In genomic region chr1:86610954-86611353, GRCm38 (mm10) we compare ENCODE assay signal across 27 mouse cellular contexts. TPM values are rescaled to one million over a fixed set of nuclear protein-coding genes. Genes with fewer than 3 reads are reported as not detected.
A peak's percentile ranks its signal among the peaks of the same experiment; 100 is the strongest.
DNase-seq lines count a peak whose midpoint lies in the region; ATAC-seq and TF ChIP-seq lines count a peak whose summit lies in the region.
"Had no signal": no experiment of that assay in that cellular context is flagged by ENCODE, and none has a peak within 500 bp of the region (broad histone marks: within the 10 kb centered on the region; RNA-seq: fewer than 3 reads in every experiment).

No protein-coding gene starts in this region.

- peak; percentile 58 for ATAC-seq in liver, embryonic 11.5 days (replicated peaks; ENCODE audit: low FRiP score)
- ATAC-seq in liver, embryonic 14.5 days (ENCODE audit: insufficient read depth), result peak; percentile 53
- peak; percentile 96 for ATAC-seq in liver, postnatal 0 days
- ATAC-seq in neural tube, embryonic 15.5 days (ENCODE audit: low FRiP score), result no peak
- ATAC-seq in forebrain, postnatal 0 days, result no peak
- ATAC-seq: activated CD4-positive, CD25-positive, alpha-beta regulatory T cell, adult 4 months; forebrain, embryonic 13.5 days; hindbrain, postnatal 0 days; inflammation-experienced regulatory T-cells, adult 6 months had no signal

- H3K4me1 ChIP-seq in liver, embryonic 11.5 days (replicated peaks; ENCODE audit: control insufficient read depth, insufficient read depth, low read length), result no peaks in the 10 kb centered on the region
- no peaks in the 10 kb centered on the region for H3K4me1 ChIP-seq in liver, embryonic 14.5 days (replicated peaks; ENCODE audit: control insufficient read depth in 2 of 2, insufficient read depth in 2 of 2, low read length in 1 of 2)
- H3K4me1 ChIP-seq in liver, postnatal 0 days (ENCODE audit: insufficient read depth), result 0 out of 2 replicates have a peak, but pooled peaks cover 2% of the 10 kb centered on the region
- no peaks in the 10 kb centered on the region for H3K4me1 ChIP-seq in neural tube, embryonic 15.5 days
- H3K4me1 ChIP-seq in forebrain, postnatal 0 days (ENCODE audit: insufficient read depth), result no peaks in the 10 kb centered on the region
- H3K4me1 ChIP-seq: forebrain, embryonic 10.5 days; forebrain, embryonic 13.5 days; heart, embryonic 10.5 days; heart, embryonic 13.5 days had no signal

- no peak overlapping the region for H3K9ac ChIP-seq in liver, embryonic 11.5 days (ENCODE audit: low read depth, low read length)
- H3K9ac ChIP-seq in liver, embryonic 14.5 days (replicated peaks), result no peak overlapping the region
- no peak overlapping the region for H3K9ac ChIP-seq in liver, postnatal 0 days (replicated peaks)
- H3K9ac ChIP-seq in neural tube, embryonic 15.5 days (replicated peaks), result no peak overlapping the region
- H3K9ac ChIP-seq in forebrain, postnatal 0 days, result no peak overlapping the region
- H3K9ac ChIP-seq: forebrain, embryonic 13.5 days; heart, embryonic 13.5 days; hindbrain, embryonic 14.5 days had no signal

- TF ChIP-seq CTCF in liver, embryonic 14.5 days (IDR thresholded peaks at IDR 0.05; ENCODE audit: low read depth), result no peak
- no peak for TF ChIP-seq CTCF in liver, postnatal 0 days (IDR thresholded peaks at IDR 0.05; ENCODE audit: low read depth)
- no peak for TF ChIP-seq CTCF in forebrain, postnatal 0 days (IDR thresholded peaks at IDR 0.05; ENCODE audit: low read depth)

- 66% methylated on average over 1 of the region's 1 CpGs for WGBS in liver, embryonic 11.5 days
- 47% methylated on average over 1 of the region's 1 CpGs for WGBS in liver, embryonic 14.5 days (ENCODE audit: insufficient replicate concordance)
- WGBS in liver, postnatal 0 days (ENCODE audit: insufficient replicate concordance), result 56% methylated on average over 1 of the region's 1 CpGs
- 78% methylated on average over 1 of the region's 1 CpGs for WGBS in neural tube, embryonic 15.5 days
- 83% methylated on average over 1 of the region's 1 CpGs for WGBS in forebrain, postnatal 0 days

- no peaks in the 10 kb centered on the region for H3K27me3 ChIP-seq in liver, embryonic 11.5 days (replicated peaks; ENCODE audit: control insufficient read depth, insufficient read depth, low read length)
- no peaks in the 10 kb centered on the region for H3K27me3 ChIP-seq in liver, embryonic 14.5 days (ENCODE audit: control insufficient read depth, insufficient read depth, low read length)
- H3K27me3 ChIP-seq in liver, postnatal 0 days (ENCODE audit: insufficient read depth, low read length), result no peaks in the 10 kb centered on the region
- H3K27me3 ChIP-seq in neural tube, embryonic 15.5 days (replicated peaks), result no peaks in the 10 kb centered on the region
- H3K27me3 ChIP-seq in forebrain, postnatal 0 days (ENCODE audit: insufficient read depth, low read length), result no peaks in the 10 kb centered on the region
- H3K27me3 ChIP-seq: forebrain, embryonic 13.5 days; heart, embryonic 13.5 days had no signal

- no peak overlapping the region for H3K27ac ChIP-seq in liver, embryonic 11.5 days (ENCODE audit: low read depth, low read length)
- H3K27ac ChIP-seq in liver, embryonic 14.5 days, result no peak overlapping the region
- H3K27ac ChIP-seq in liver, postnatal 0 days (ENCODE audit: low read depth), result no peak overlapping the region
- H3K27ac ChIP-seq in neural tube, embryonic 15.5 days (replicated peaks), result no peak overlapping the region
- no peak overlapping the region for H3K27ac ChIP-seq in forebrain, postnatal 0 days (ENCODE audit: low read depth, low read length)
- H3K27ac ChIP-seq: forebrain, embryonic 10.5 days; forebrain, embryonic 13.5 days; gastrocnemius, adult 2 months; heart, embryonic 10.5 days; heart, embryonic 13.5 days; hindbrain, embryonic 14.5 days; hindbrain, postnatal 0 days had no signal

- H3K9me3 ChIP-seq in liver, embryonic 11.5 days (ENCODE audit: control insufficient read depth, low read length), result no peaks in the 10 kb centered on the region
- no peaks in the 10 kb centered on the region for H3K9me3 ChIP-seq in liver, embryonic 14.5 days (ENCODE audit: control insufficient read depth, low read length)
- H3K9me3 ChIP-seq in liver, postnatal 0 days (ENCODE audit: low read length), result no peaks in the 10 kb centered on the region
- no peaks in the 10 kb centered on the region for H3K9me3 ChIP-seq in neural tube, embryonic 15.5 days (replicated peaks)
- no peaks in the 10 kb centered on the region for H3K9me3 ChIP-seq in forebrain, postnatal 0 days (ENCODE audit: low read length)
- H3K9me3 ChIP-seq: forebrain, embryonic 10.5 days; forebrain, embryonic 13.5 days; heart, embryonic 10.5 days; heart, embryonic 13.5 days had no signal

- H3K4me2 ChIP-seq in liver, embryonic 11.5 days, result no peak overlapping the region
- no peak overlapping the region for H3K4me2 ChIP-seq in liver, embryonic 14.5 days (ENCODE audit: low read depth)
- no peak overlapping the region for H3K4me2 ChIP-seq in liver, postnatal 0 days (ENCODE audit: low read depth, low read length)
- H3K4me2 ChIP-seq in neural tube, embryonic 15.5 days, result no peak overlapping the region
- H3K4me2 ChIP-seq in forebrain, postnatal 0 days (ENCODE audit: low read depth), result no peak overlapping the region
- H3K4me2 ChIP-seq: forebrain, embryonic 13.5 days; heart, embryonic 13.5 days; hindbrain, embryonic 14.5 days had no signal

- no peak overlapping the region for H3K4me3 ChIP-seq in liver, embryonic 11.5 days (ENCODE audit: low read depth, low read length)
- H3K4me3 ChIP-seq in liver, embryonic 14.5 days (ENCODE audit: insufficient read depth in 1 of 2, low read depth in 2 of 2, low read length in 2 of 2), result no peak overlapping the region
- H3K4me3 ChIP-seq in liver, postnatal 0 days (ENCODE audit: low read depth, low read length), result no peak overlapping the region
- no peak overlapping the region for H3K4me3 ChIP-seq in neural tube, embryonic 15.5 days (replicated peaks)
- no peak overlapping the region for H3K4me3 ChIP-seq in forebrain, postnatal 0 days (ENCODE audit: low read depth, low read length)
- H3K4me3 ChIP-seq: forebrain, embryonic 10.5 days; forebrain, embryonic 13.5 days; gastrocnemius, adult 2 months; heart, embryonic 10.5 days; heart, embryonic 13.5 days had no signal

- no peak for DNase-seq in liver, embryonic 11.5 days (ENCODE audit: low spot score)
- DNase-seq in liver, result no peak
- no peak for DNase-seq in liver, embryonic 14.5 days (ENCODE audit: low read depth in 3 of 3, low spot score in 3 of 3)
- DNase-seq in liver, postnatal 0 days, result no peak
- no peak for DNase-seq in cerebellum, postnatal 36 days
- no peak for DNase-seq in gastrocnemius, adult 18-20 months (ENCODE audit: low spot score)
- DNase-seq in forebrain, postnatal 0 days, result no peak
- DNase-seq: adrenal gland, adult 8-10 months; adrenal gland, postnatal 25 days; cerebellum, adult 11 months; cerebellum, adult 2 months; cerebellum, adult 9-11 months; gastrocnemius, adult 2 months; gastrocnemius, postnatal 25 days; heart, adult 18-20 months; heart, postnatal 14 days; heart, postnatal 4 days had no signal

- no peak; the same call in 1 of the 2 replicates for TF ChIP-seq EP300 in liver, embryonic 14.5 days (IDR thresholded peaks at IDR 0.05; ENCODE audit: low read depth)
- peak; percentile 99 for TF ChIP-seq EP300 in liver, postnatal 0 days (IDR thresholded peaks at IDR 0.05; ENCODE audit: low read depth)

- peaks cover 4% of the 10 kb centered on the region; the same call in 1 of the 2 replicates for H3K36me3 ChIP-seq in liver, embryonic 11.5 days (ENCODE audit: control insufficient read depth, insufficient read depth, low read length)
- H3K36me3 ChIP-seq in liver, embryonic 14.5 days (replicated peaks; ENCODE audit: control insufficient read depth, insufficient read depth, low read depth), result no peaks in the 10 kb centered on the region; the same call in 1 of the 2 replicates
- H3K36me3 ChIP-seq in liver, postnatal 0 days (replicated peaks; ENCODE audit: insufficient read depth, low read length), result peaks cover 18% of the 10 kb centered on the region
- peaks cover 40% of the 10 kb centered on the region for H3K36me3 ChIP-seq in neural tube, embryonic 15.5 days
- H3K36me3 ChIP-seq in forebrain, postnatal 0 days (ENCODE audit: insufficient read depth), result peaks cover 24% of the 10 kb centered on the region

RNA-seq across cellular contexts. Expression of gene Cops7b, which starts 28.2 kb away (rescaled TPM):
- 30.8 and 33.4 TPM in 2 replicates for polyA plus RNA-seq in liver, embryonic 11.5 days (2014; fragmentation: Nextera tagmentation; extraction: Ambion mirVana)
- 16.3 and 16.5 TPM in 2 replicates for polyA plus RNA-seq in liver, embryonic 14.5 days (2012; rRNA removed)
- 11.4 and 12.2 TPM in 2 replicates for polyA plus RNA-seq in liver, embryonic 14.5 days (2014; fragmentation: Nextera tagmentation; extraction: Ambion mirVana)
- polyA plus RNA-seq in liver, postnatal 0 days (2015; fragmentation: Nextera tagmentation; extraction: Ambion mirVana), result 8.5 and 9.8 TPM in 2 replicates
- polyA plus RNA-seq in neural tube, embryonic 15.5 days (2015; fragmentation: Nextera tagmentation; extraction: Ambion mirVana), result 53.7 and 59.4 TPM in 2 replicates
- 10 to 100 TPM; 10.3 to 10.5 TPM for total RNA-seq in gastrocnemius, adult 18-20 months (2021)
- total RNA-seq in forebrain, postnatal 0 days (2014; rRNA removed), result 37.6 and 40.3 TPM in 2 replicates
- polyA plus RNA-seq in forebrain, postnatal 0 days (2015; fragmentation: Nextera tagmentation; extraction: Ambion mirVana), result 54.3 and 54.7 TPM in 2 replicates

RNA-seq across cellular contexts. Expression of gene Pde6d, which starts 28.5 kb away (rescaled TPM):
- 48.1 and 52.1 TPM in 2 replicates for polyA plus RNA-seq in liver, embryonic 11.5 days (2014; fragmentation: Nextera tagmentation; extraction: Ambion mirVana)
- polyA plus RNA-seq in liver, embryonic 14.5 days (2012; rRNA removed), result 18.0 and 20.0 TPM in 2 replicates
- 23.6 and 25.2 TPM in 2 replicates for polyA plus RNA-seq in liver, embryonic 14.5 days (2014; fragmentation: Nextera tagmentation; extraction: Ambion mirVana)
- 25.2 and 29.6 TPM in 2 replicates for polyA plus RNA-seq in liver, postnatal 0 days (2015; fragmentation: Nextera tagmentation; extraction: Ambion mirVana)
- polyA plus RNA-seq in neural tube, embryonic 15.5 days (2015; fragmentation: Nextera tagmentation; extraction: Ambion mirVana), result 103 and 128 TPM in 2 replicates
- 10 to 100 TPM; 27.5 to 29.3 TPM for total RNA-seq in gastrocnemius, adult 18-20 months (2021)
- 44.9 and 59.0 TPM in 2 replicates for total RNA-seq in forebrain, postnatal 0 days (2014; rRNA removed)
- polyA plus RNA-seq in forebrain, postnatal 0 days (2015; fragmentation: Nextera tagmentation; extraction: Ambion mirVana), result 110 and 116 TPM in 2 replicates

RNA-seq across cellular contexts. Expression of gene Nppc, which starts 59.4 kb away (rescaled TPM):
- polyA plus RNA-seq in liver, embryonic 11.5 days (2014; fragmentation: Nextera tagmentation; extraction: Ambion mirVana), result not detected in 2 replicates
- polyA plus RNA-seq in liver, embryonic 14.5 days (2012; rRNA removed), result 0.04 and 0.09 TPM in 2 replicates
- not detected in 2 replicates for polyA plus RNA-seq in liver, embryonic 14.5 days (2014; fragmentation: Nextera tagmentation; extraction: Ambion mirVana)
- polyA plus RNA-seq in liver, postnatal 0 days (2015; fragmentation: Nextera tagmentation; extraction: Ambion mirVana), result 0.20 TPM in 1 of 2 replicates, not detected in the other
- polyA plus RNA-seq in neural tube, embryonic 15.5 days (2015; fragmentation: Nextera tagmentation; extraction: Ambion mirVana), result 15.4 and 28.0 TPM in 2 replicates
- total RNA-seq in gastrocnemius, adult 18-20 months (2021), result under 1 TPM; 0.30 to 0.59 TPM
- 5.7 and 6.3 TPM in 2 replicates for total RNA-seq in forebrain, postnatal 0 days (2014; rRNA removed)
- polyA plus RNA-seq in forebrain, postnatal 0 days (2015; fragmentation: Nextera tagmentation; extraction: Ambion mirVana), result 7.7 and 9.2 TPM in 2 replicates
- total RNA-seq: adrenal gland, adult 8-10 months; adrenal gland, postnatal 25 days; heart, adult 18-20 months had no signal
- polyA plus RNA-seq: activated CD4-positive, CD25-positive, alpha-beta regulatory T cell, adult 4 months; gonadal fat pad, adult 2 months; inflammation-experienced regulatory T-cells, adult 6 months had no signal

Comparison
In these comparisons a context has a peak if more than half of its experiments do, and no peak if none do; other contexts are left out.
1. ATAC-seq: peak in liver, embryonic 11.5 days (single experiment), liver, embryonic 14.5 days (single experiment) and liver, postnatal 0 days (single experiment); none in neural tube, embryonic 15.5 days (single experiment) and forebrain, postnatal 0 days (single experiment).